Mouse (Mus musculus) spleen, adult 2 months (tissue): ENCODE results near the gene Svep1. TPM values are rescaled to one million over a fixed set of nuclear protein-coding genes. Genes with fewer than 3 reads are reported as not detected.

Experiments
- DNase-seq, 2 experiments: peaks; one replicate each; pipeline versions ENCODE4 v3.0.0 to v3.0.0-alpha.2; 2012 to 2021; ENCODE audit warnings: low spot score in 2 of 2, low read depth in 1 of 2
- H3K27ac ChIP-seq: fragments of 200-500 bp; 2 replicates; pipeline ENCODE4 v1.5.1; 2012; ENCODE audit warnings: low read length, inconsistent platforms; ENCODE audit not compliant: insufficient read depth
- H3K27me3 ChIP-seq: fragments of 200-500 bp; 2 replicates; pipeline ENCODE4 v1.6.1; 2012; ENCODE audit warnings: mild to moderate bottlenecking, moderate library complexity, low read length, inconsistent platforms; ENCODE audit not compliant: control insufficient read depth, insufficient read depth
- H3K36me3 ChIP-seq: fragments of 200-500 bp; 2 replicates; pipeline ENCODE4 v1.6.1; 2012; ENCODE audit warnings: mild to moderate bottlenecking, low read length, inconsistent platforms; ENCODE audit not compliant: control insufficient read depth, insufficient read depth
- H3K4me1 ChIP-seq: fragments of 200-500 bp; 2 replicates; pipeline ENCODE4 v1.6.1; 2011; ENCODE audit warnings: inconsistent platforms; ENCODE audit not compliant: control insufficient read depth, insufficient read depth, insufficient read length
- H3K4me3 ChIP-seq: fragments of 200-500 bp; 2 replicates; pipeline ENCODE4 v1.5.1; 2011; ENCODE audit warnings: mild to moderate bottlenecking, inconsistent platforms; ENCODE audit not compliant: insufficient read depth, insufficient read length; ENCODE audit errors: extremely low read depth
- CTCF ChIP-seq: fragments of 200-500 bp; IDR thresholded peaks from 2 replicates; pipeline ENCODE4 v1.5.1; 2011; ENCODE audit warnings: mild to moderate bottlenecking, inconsistent platforms; ENCODE audit not compliant: insufficient read depth, insufficient read length, insufficient replicate concordance; ENCODE audit errors: extremely low read depth
- POLR2A ChIP-seq: fragments of 200-500 bp; IDR thresholded peaks from 2 replicates; pipeline ENCODE4 v1.6.1; 2011; ENCODE audit warnings: low read depth, low read length, inconsistent platforms
- WGBS: fragments of 180-500 bp; shearing (Covaris S2); methylation state at CpG from one replicate; pipeline ENCODE4 v1.1.7; 2018; 5-methylcytosine and 5-hydroxymethylcytosine counted together
- polyA plus RNA-seq: library from polyadenylated mRNA; depleted of rRNA; stranded (reverse); fragments of >200 nt; gene quantifications from 2 replicates; pipeline ENCODE4 v1.2.3, GENCODE M21; 2012

Svep1 gene
- polyA plus RNA-seq, 1 experiment: 7.6 TPM

- H3K36me3 ChIP-seq: no peaks in the 10 kb centered on the region
- H3K4me3 ChIP-seq: no peak overlapping the region
- no peak for TF ChIP-seq POLR2A
- TF ChIP-seq CTCF: no peak
- 84% methylated on average over 5 of the region's 5 CpGs for WGBS
- no peak for DNase-seq
- H3K27me3 ChIP-seq: no peaks in the 10 kb centered on the region
- no peaks in the 10 kb centered on the region for H3K4me1 ChIP-seq
- H3K27ac ChIP-seq: no peak overlapping the region
These were observed 17.4 kb downstream of the Svep1 start for GRCm38 (mm10) chr4:58189281-58189680.

GRCm38 (mm10) chr4:58185401-58185800 is 21.3 kb downstream of the Svep1 start:
- H3K27me3 ChIP-seq: no peaks in the 10 kb centered on the region
- no peaks in the 10 kb centered on the region for H3K36me3 ChIP-seq
- 80% methylated on average over 3 of the region's 3 CpGs for WGBS
- no peak for DNase-seq
- H3K4me3 ChIP-seq: no peak overlapping the region
- no peak overlapping the region for H3K27ac ChIP-seq
- no peaks in the 10 kb centered on the region for H3K4me1 ChIP-seq
- TF ChIP-seq CTCF (no peak), POLR2A (no peak)

- no peak for TF ChIP-seq POLR2A
- TF ChIP-seq CTCF: no peak
- H3K36me3 ChIP-seq: no peaks in the 10 kb centered on the region
- peak overlapping the region; percentile 33; the same call in 1 of the 2 replicates for H3K27ac ChIP-seq
- no peaks in the 10 kb centered on the region for H3K27me3 ChIP-seq
- no peak overlapping the region for H3K4me3 ChIP-seq
- WGBS: 85% methylated on average over 5 of the region's 5 CpGs
- no peaks in the 10 kb centered on the region for H3K4me1 ChIP-seq
- DNase-seq: no peak
These were observed 21.8 kb downstream of the Svep1 start for GRCm38 (mm10) chr4:58184681-58185341.

GRCm38 (mm10) chr4:58183897-58184296 is 22.8 kb downstream of the Svep1 start:
- Histone ChIP-seq H3K4me3 (no peak overlapping the region), H3K27me3 (no peaks in the 10 kb centered on the region), H3K4me1 (no peaks in the 10 kb centered on the region), H3K36me3 (no peaks in the 10 kb centered on the region), H3K27ac (0 out of 2 replicates have a peak overlapping the region, but pooled peaks have one; percentile 4)
- DNase-seq: no peak
- WGBS: 91% methylated on average over 4 of the region's 4 CpGs
- no peak for TF ChIP-seq CTCF
- no peak for TF ChIP-seq POLR2A

- TF ChIP-seq POLR2A (no peak), CTCF (no peak)
- H3K4me1 ChIP-seq: no peaks in the 10 kb centered on the region
- 95% methylated on average over 6 of the region's 6 CpGs for WGBS
- H3K27me3 ChIP-seq: no peaks in the 10 kb centered on the region
- no peaks in the 10 kb centered on the region for H3K36me3 ChIP-seq
- no peak for DNase-seq
- no peak overlapping the region for H3K27ac ChIP-seq
- H3K4me3 ChIP-seq: no peak overlapping the region
These were observed 28.2 kb downstream of the Svep1 start for GRCm38 (mm10) chr4:58178489-58178888.

- H3K4me3 ChIP-seq: no peak overlapping the region
- DNase-seq: no peak
- H3K27ac ChIP-seq: no peak overlapping the region
- H3K36me3 ChIP-seq: no peaks in the 10 kb centered on the region
- TF ChIP-seq CTCF: no peak
- TF ChIP-seq POLR2A: no peak
- no peaks in the 10 kb centered on the region for H3K4me1 ChIP-seq
- 92% methylated on average over 15 of the region's 15 CpGs for WGBS
- no peaks in the 10 kb centered on the region for H3K27me3 ChIP-seq
These were observed 29.4 kb downstream of the Svep1 start for GRCm38 (mm10) chr4:58177256-58177655.

GRCm38 (mm10) chr4:58174435-58174987 is 32.1 kb downstream of the Svep1 start:
- no peaks in the 10 kb centered on the region for H3K36me3 ChIP-seq
- no peaks in the 10 kb centered on the region for H3K27me3 ChIP-seq
- 85% methylated on average over 4 of the region's 4 CpGs for WGBS
- DNase-seq: no peak
- no peak overlapping the region for H3K27ac ChIP-seq
- no peak overlapping the region for H3K4me3 ChIP-seq
- TF ChIP-seq POLR2A: no peak
- H3K4me1 ChIP-seq: peaks cover 2% of the 10 kb centered on the region; the same call in 1 of the 2 replicates
